Mouse (Mus musculus) midbrain, embryonic 16.5 days (tissue): ENCODE data around the gene Olfr665. TPM values are rescaled to one million over a fixed set of nuclear protein-coding genes. Genes with fewer than 3 reads are reported as not detected.

ENCODE experiments used
- ATAC-seq: fragments of 200-750 bp; cut with Nextera tagmentation; 2 replicates; pipeline ENCODE4 v1.8.0; 2017; ENCODE audit warnings: moderate TSS enrichment
- H3K27ac ChIP-seq: fragments of 300-500 bp; sonication (generic); 2 replicates; pipeline ENCODE4 v1.5.1; 2014; ENCODE audit warnings: mild to moderate bottlenecking, low read length, mixed read lengths
- H3K27me3 ChIP-seq: fragments of 300-500 bp; sonication (generic); 2 replicates; pipeline ENCODE4 v1.6.1; 2014; ENCODE audit warnings: low read depth, low read length, mixed read lengths; ENCODE audit not compliant: control insufficient read depth, insufficient read depth
- H3K36me3 ChIP-seq: fragments of 300-500 bp; sonication (generic); 2 replicates; pipeline ENCODE4 v1.6.1; 2014; ENCODE audit warnings: mild to moderate bottlenecking, low read length, moderate library complexity, mixed read lengths; ENCODE audit not compliant: control insufficient read depth, insufficient read depth
- H3K4me1 ChIP-seq: fragments of 300-500 bp; sonication (generic); 2 replicates; pipeline ENCODE4 v1.6.1; 2014; ENCODE audit warnings: mild to moderate bottlenecking, low read length, mixed read lengths; ENCODE audit not compliant: control insufficient read depth, insufficient read depth
- H3K4me2 ChIP-seq: fragments of 300-500 bp; sonication (generic); 2 replicates; pipeline ENCODE4 v1.6.1; 2014; ENCODE audit warnings: mild to moderate bottlenecking, low read length, mixed read lengths
- H3K4me3 ChIP-seq: fragments of 300-500 bp; sonication (generic); 2 replicates; pipeline ENCODE4 v1.5.1; 2014; ENCODE audit warnings: low read depth, mild to moderate bottlenecking, low read length, moderate library complexity, mixed read lengths
- H3K9ac ChIP-seq: fragments of 300-500 bp; sonication (generic); 2 replicates; pipeline ENCODE4 v1.6.1; 2014; ENCODE audit warnings: low read depth, low read length, mixed read lengths
- H3K9me3 ChIP-seq: fragments of 300-500 bp; sonication (generic); replicated peaks from 2 replicates; pipeline ENCODE4 v1.6.1; 2014; ENCODE audit warnings: mild to moderate bottlenecking, low read length, mixed read lengths; ENCODE audit not compliant: control insufficient read depth, poor library complexity, severe bottlenecking
- WGBS: fragments of 180-500 bp; shearing (Covaris S2); extraction: QIAGEN DNeasy Blood & Tissue Kit; methylation state at CpG from one replicate; pipeline ENCODE4 v1.1.7; 2014; 5-methylcytosine and 5-hydroxymethylcytosine counted together
- polyA plus RNA-seq: library from polyadenylated mRNA; unstranded; fragments of >200 nt; fragmentation: Nextera tagmentation; extraction: Ambion mirVana; gene quantifications from 2 replicates; pipeline ENCODE4 v1.2.1, GENCODE M21; 2015

Olfr665 gene
- polyA plus RNA-seq, 1 experiment from 2014 or later: not detected

GRCm38 (mm10) chr7:104921382-104921781 lies 43.6 kb downstream of the Olfr665 start, which contains the start of gene Olfr667:
Olfr667 (minus strand) TSS chr7:104921482.
- Histone ChIP-seq H3K27me3 (no peaks in the 10 kb centered on the region), H3K4me1 (no peaks in the 10 kb centered on the region), H3K9me3 (no peaks in the 10 kb centered on the region), H3K36me3 (no peaks in the 10 kb centered on the region), H3K27ac (no peak within 1 kb of the TSS), H3K4me2 (no peak within 1 kb of the TSS), H3K4me3 (no peak within 1 kb of the TSS), H3K9ac (no peak within 1 kb of the TSS)
- 85% methylated on average over 1 of the region's 1 CpGs for WGBS
- ATAC-seq: no peak

GRCm38 (mm10) chr7:104927957-104928356 lies 50.1 kb downstream of the Olfr665 start, which contains the start of gene Olfr668:
Olfr668 (minus strand) TSS chr7:104928057.
- Histone ChIP-seq H3K27me3 (no peaks in the 10 kb centered on the region), H3K36me3 (no peaks in the 10 kb centered on the region), H3K27ac (no peak within 1 kb of the TSS), H3K9me3 (no peaks in the 10 kb centered on the region), H3K4me1 (no peaks in the 10 kb centered on the region), H3K4me3 (no peak within 1 kb of the TSS), H3K9ac (no peak within 1 kb of the TSS), H3K4me2 (no peak within 1 kb of the TSS)
- WGBS: 86% methylated on average over 1 of the region's 1 CpGs
- no peak for ATAC-seq

Other genes with a start within 250 kb of the Olfr665 start
- 0.10 and 0.16 TPM in 2 replicates for gene Olfr658, start 230.7 kb upstream of the Olfr665 start, polyA plus RNA-seq
- not detected in 2 replicates for gene Olfr659, start 211.3 kb upstream of the Olfr665 start, polyA plus RNA-seq
- not detected in 2 replicates for gene Olfr661, start 191.5 kb upstream of the Olfr665 start, polyA plus RNA-seq
- gene Usp17le, start 100.6 kb upstream of the Olfr665 start, polyA plus RNA-seq: not detected in 2 replicates
- gene Usp17lb, start 35.4 kb upstream of the Olfr665 start, polyA plus RNA-seq: not detected in 2 replicates
- not detected in 2 replicates for gene Usp17la, start 21.0 kb upstream of the Olfr665 start, polyA plus RNA-seq
- gene Olfr666, start 17.9 kb downstream of the Olfr665 start, polyA plus RNA-seq: not detected in 2 replicates
- gene Olfr667, start 43.5 kb downstream of the Olfr665 start, polyA plus RNA-seq: not detected in 2 replicates
- gene Olfr668, start 50.0 kb downstream of the Olfr665 start, polyA plus RNA-seq: not detected in 2 replicates
- not detected in 2 replicates for gene Olfr669, start 56.2 kb downstream of the Olfr665 start, polyA plus RNA-seq
- not detected in 2 replicates for gene Olfr670, start 84.6 kb downstream of the Olfr665 start, polyA plus RNA-seq
- gene Olfr671, start 101.1 kb downstream of the Olfr665 start, polyA plus RNA-seq: not detected in 2 replicates
- gene Olfr672, start 124.0 kb downstream of the Olfr665 start, polyA plus RNA-seq: not detected in 2 replicates
- not detected in 2 replicates for gene Olfr675, start 150.4 kb downstream of the Olfr665 start, polyA plus RNA-seq
- not detected in 2 replicates for gene Olfr676, start 154.7 kb downstream of the Olfr665 start, polyA plus RNA-seq
- not detected in 2 replicates for gene Olfr677, start 173.3 kb downstream of the Olfr665 start, polyA plus RNA-seq
- gene Olfr678, start 186.4 kb downstream of the Olfr665 start, polyA plus RNA-seq: not detected in 2 replicates
- gene Olfr679, start 203.2 kb downstream of the Olfr665 start, polyA plus RNA-seq: not detected in 2 replicates
- not detected in 2 replicates for gene Olfr680-ps1, start 214.8 kb downstream of the Olfr665 start, polyA plus RNA-seq
- not detected in 2 replicates for gene Olfr681, start 238.8 kb downstream of the Olfr665 start, polyA plus RNA-seq